Mouse (Mus musculus): ENCODE data around the gene Atp1a2. TPM values are rescaled to one million over a fixed set of nuclear protein-coding genes. Genes with fewer than 3 reads are reported as not detected.

The Atp1a2 gene
- total and polyA plus RNA-seq, 2 experiments from 2014 or later = 119 to 572 TPM

GRCm38 (mm10) chr1:172308409-172308808, 10.5 kb upstream of the Atp1a2 start:
- DNase-seq (ENCODE audit: low spot score) (peak; percentile 60), ATAC-seq (peak; percentile 24; the same call in 1 of the 2 replicates)
- H3K9ac ChIP-seq (replicated peaks; ENCODE audit: low read length) = no peak overlapping the region
- peak overlapping the region; percentile 73 for H3K27ac ChIP-seq
- no peaks in the 10 kb centered on the region for H3K36me3 ChIP-seq (ENCODE audit: insufficient read depth, low read length)
- no peak overlapping the region for H3K4me2 ChIP-seq (ENCODE audit: low read depth, low read length)
- H3K27me3 ChIP-seq (ENCODE audit: insufficient read depth, low read length) = no peaks in the 10 kb centered on the region
- WGBS = 83% methylated on average over 1 of the region's 1 CpGs
- TF ChIP-seq CTCF (IDR thresholded peaks at IDR 0.05; ENCODE audit: low read depth) = no peak
- H3K4me3 ChIP-seq (ENCODE audit: low read length) = no peak overlapping the region
- H3K4me1 ChIP-seq (ENCODE audit: insufficient read depth, low read length) = peaks cover 7% of the 10 kb centered on the region
- no peaks in the 10 kb centered on the region for H3K9me3 ChIP-seq (ENCODE audit: low read length)

DNA sequence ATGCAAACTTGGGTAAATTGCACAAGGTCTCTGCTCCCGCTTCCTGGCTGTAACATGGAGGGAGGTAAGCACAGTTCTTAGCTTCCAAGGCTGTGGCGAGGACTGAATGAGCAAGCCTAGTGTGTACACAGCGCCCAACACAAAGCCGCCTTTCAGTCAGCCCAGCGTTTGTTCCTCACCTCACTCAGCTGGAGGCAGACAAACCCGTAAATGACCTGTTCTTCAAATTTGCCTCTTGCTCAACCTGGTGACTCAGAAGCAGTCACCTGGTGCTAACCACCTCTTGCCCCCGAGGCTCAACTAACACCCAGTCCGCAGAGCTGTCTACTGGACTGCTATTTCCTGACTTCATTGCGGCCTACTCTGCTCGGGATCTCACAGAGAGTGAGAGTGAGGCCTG, 10.1 kb upstream of the Atp1a2 start:
- no peaks in the 10 kb centered on the region for H3K36me3 ChIP-seq (ENCODE audit: insufficient read depth, low read length)
- H3K27ac ChIP-seq = peak overlapping the region; percentile 73
- peaks cover 2% of the 10 kb centered on the region for H3K4me1 ChIP-seq (ENCODE audit: insufficient read depth, low read length)
- ATAC-seq = no peak
- peak; percentile 46 for DNase-seq (ENCODE audit: low spot score)
- 58% methylated on average over 10 of the region's 10 CpGs for WGBS
- no peak overlapping the region for H3K4me3 ChIP-seq (ENCODE audit: low read length)
- no peaks in the 10 kb centered on the region for H3K9me3 ChIP-seq (ENCODE audit: low read length)
- H3K9ac ChIP-seq (replicated peaks; ENCODE audit: low read length) = no peak overlapping the region
- TF ChIP-seq CTCF (IDR thresholded peaks at IDR 0.05; ENCODE audit: low read depth) = no peak
- no peaks in the 10 kb centered on the region for H3K27me3 ChIP-seq (ENCODE audit: insufficient read depth, low read length)
- no peak overlapping the region for H3K4me2 ChIP-seq (ENCODE audit: low read depth, low read length)

DNA sequence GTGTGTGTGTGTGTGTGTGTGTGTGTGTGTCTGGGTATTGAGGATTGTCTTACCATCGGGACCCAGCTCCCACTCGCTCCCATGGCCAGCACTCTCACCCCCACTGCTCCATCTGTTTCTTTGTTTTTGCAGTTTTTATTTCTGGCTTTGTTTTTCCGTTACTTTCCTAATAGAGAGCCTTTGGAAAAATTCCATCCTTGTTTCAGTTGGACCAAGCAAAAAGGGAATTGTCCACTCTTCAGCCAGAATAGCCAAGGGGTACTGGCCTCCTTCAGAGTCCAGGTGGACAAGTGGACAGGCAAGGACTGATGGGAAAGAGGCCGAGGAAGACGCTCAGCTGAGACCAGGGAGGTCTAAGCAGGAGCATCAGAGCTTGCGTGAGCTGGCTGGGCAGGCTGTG, 9.0 kb upstream of the Atp1a2 start:
- Histone ChIP-seq H3K36me3 (ENCODE audit: insufficient read depth, low read length) (no peaks in the 10 kb centered on the region), H3K4me2 (ENCODE audit: low read depth, low read length) (no peak overlapping the region), H3K9ac (replicated peaks; ENCODE audit: low read length) (no peak overlapping the region), H3K27ac (peak overlapping the region; percentile 73), H3K4me3 (ENCODE audit: low read length) (no peak overlapping the region), H3K27me3 (ENCODE audit: insufficient read depth, low read length) (no peaks in the 10 kb centered on the region), H3K4me1 (ENCODE audit: insufficient read depth, low read length) (peaks cover 2% of the 10 kb centered on the region; the same call in 1 of the 2 replicates), H3K9me3 (ENCODE audit: low read length) (no peaks in the 10 kb centered on the region)
- WGBS = 50% methylated on average over 6 of the region's 6 CpGs
- ATAC-seq = no peak
- DNase-seq (ENCODE audit: low spot score) = no peak
- TF ChIP-seq CTCF (IDR thresholded peaks at IDR 0.05; ENCODE audit: low read depth) = no peak

DNA sequence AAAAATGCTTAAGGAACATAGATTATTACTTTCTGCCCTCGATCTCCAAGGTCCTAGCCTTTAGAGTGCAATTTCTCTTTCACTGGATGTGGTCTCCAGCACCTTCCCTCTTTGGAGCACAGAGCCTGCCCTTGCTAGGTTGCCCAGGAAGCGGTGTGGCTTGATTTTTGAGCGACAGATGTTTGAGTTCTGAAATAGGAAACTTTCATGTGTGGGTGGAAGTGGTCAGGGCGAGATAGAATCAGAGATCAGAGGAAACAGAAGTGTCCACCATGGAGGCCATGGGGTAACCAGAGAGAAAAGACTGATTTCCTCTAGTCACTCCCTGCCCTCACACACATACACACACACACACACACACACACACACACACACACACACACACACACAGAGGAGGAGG, 8.3 kb upstream of the Atp1a2 start:
- no peak overlapping the region for H3K27ac ChIP-seq
- H3K4me2 ChIP-seq (ENCODE audit: low read depth, low read length) = no peak overlapping the region
- H3K4me1 ChIP-seq (ENCODE audit: insufficient read depth, low read length) = peaks cover 3% of the 10 kb centered on the region
- H3K4me3 ChIP-seq (ENCODE audit: low read length) = no peak overlapping the region
- H3K9me3 ChIP-seq (ENCODE audit: low read length) = no peaks in the 10 kb centered on the region
- no peak overlapping the region for H3K9ac ChIP-seq (replicated peaks; ENCODE audit: low read length)
- no peak for TF ChIP-seq CTCF (IDR thresholded peaks at IDR 0.05; ENCODE audit: low read depth)
- no peaks in the 10 kb centered on the region for H3K36me3 ChIP-seq (ENCODE audit: insufficient read depth, low read length)
- DNase-seq (ENCODE audit: low spot score) (no peak), ATAC-seq (no peak)
- WGBS = 87% methylated on average over 4 of the region's 4 CpGs
- no peaks in the 10 kb centered on the region for H3K27me3 ChIP-seq (ENCODE audit: insufficient read depth, low read length)

GRCm38 (mm10) chr1:172305635-172306034, 7.8 kb upstream of the Atp1a2 start:
- Histone ChIP-seq H3K4me2 (ENCODE audit: low read depth, low read length) (no peak overlapping the region), H3K4me1 (ENCODE audit: insufficient read depth, low read length) (peaks cover 9% of the 10 kb centered on the region), H3K27ac (no peak overlapping the region), H3K36me3 (ENCODE audit: insufficient read depth, low read length) (no peaks in the 10 kb centered on the region), H3K27me3 (ENCODE audit: insufficient read depth, low read length) (no peaks in the 10 kb centered on the region), H3K4me3 (ENCODE audit: low read length) (no peak overlapping the region), H3K9me3 (ENCODE audit: low read length) (no peaks in the 10 kb centered on the region), H3K9ac (replicated peaks; ENCODE audit: low read length) (no peak overlapping the region)
- no peak for DNase-seq (ENCODE audit: low spot score)
- WGBS = 76% methylated on average over 3 of the region's 3 CpGs
- ATAC-seq = no peak
- peak; percentile 34; the same call in 1 of the 2 replicates for TF ChIP-seq CTCF (IDR thresholded peaks at IDR 0.05; ENCODE audit: low read depth)

DNA sequence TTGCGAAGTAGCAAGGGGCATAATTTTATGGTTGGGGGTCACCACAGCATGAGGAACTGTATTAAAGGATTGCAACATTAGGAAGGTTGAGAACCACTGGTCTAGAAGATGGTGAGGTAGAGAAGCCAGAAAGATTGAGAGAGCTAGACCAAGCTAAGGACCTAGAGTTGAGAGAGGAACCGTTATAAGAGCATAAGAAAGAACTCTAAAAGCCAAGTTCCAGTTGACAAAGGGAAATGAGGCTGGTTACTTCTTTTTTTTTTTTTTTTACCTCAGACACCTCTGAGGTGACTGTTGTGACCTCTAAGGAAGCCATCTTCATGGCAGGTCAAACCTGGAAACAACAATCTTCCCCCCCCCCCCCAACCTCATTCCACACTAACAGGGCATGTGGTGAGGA, 7.3 kb upstream of the Atp1a2 start:
- 97% methylated on average over 2 of the region's 2 CpGs for WGBS
- no peaks in the 10 kb centered on the region for H3K27me3 ChIP-seq (ENCODE audit: insufficient read depth, low read length)
- TF ChIP-seq CTCF (IDR thresholded peaks at IDR 0.05; ENCODE audit: low read depth) = no peak
- no peaks in the 10 kb centered on the region for H3K36me3 ChIP-seq (ENCODE audit: insufficient read depth, low read length)
- no peak overlapping the region for H3K4me2 ChIP-seq (ENCODE audit: low read depth, low read length)
- no peak overlapping the region for H3K27ac ChIP-seq
- no peak for DNase-seq (ENCODE audit: low spot score)
- no peak overlapping the region for H3K9ac ChIP-seq (replicated peaks; ENCODE audit: low read length)
- no peak overlapping the region for H3K4me3 ChIP-seq (ENCODE audit: low read length)
- H3K4me1 ChIP-seq (ENCODE audit: insufficient read depth, low read length) = peaks cover 9% of the 10 kb centered on the region
- no peaks in the 10 kb centered on the region for H3K9me3 ChIP-seq (ENCODE audit: low read length)
- ATAC-seq = no peak

DNA sequence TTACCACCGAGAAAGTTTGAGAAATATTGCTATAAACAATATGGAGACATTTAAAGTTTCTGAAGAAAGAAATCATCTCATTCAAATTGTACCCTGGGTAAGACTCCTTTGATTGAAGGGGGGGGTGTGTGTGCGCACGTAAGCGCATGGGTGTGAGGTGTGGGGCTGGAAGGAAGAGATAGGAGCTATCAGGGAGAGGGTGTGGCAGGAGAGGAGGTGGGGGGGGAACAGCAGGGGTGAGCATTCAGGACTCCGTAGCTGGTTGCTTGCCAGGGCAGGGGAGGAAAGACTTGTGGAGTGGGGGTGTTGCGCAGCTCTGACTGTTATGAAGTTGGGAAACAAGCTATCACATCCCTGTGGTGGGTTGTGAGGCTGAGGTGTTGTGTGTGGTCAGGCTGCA, 6.6 kb upstream of the Atp1a2 start:
- Histone ChIP-seq H3K4me1 (ENCODE audit: insufficient read depth, low read length) (peaks cover 9% of the 10 kb centered on the region), H3K9me3 (ENCODE audit: low read length) (no peaks in the 10 kb centered on the region), H3K4me3 (ENCODE audit: low read length) (no peak overlapping the region), H3K27me3 (ENCODE audit: insufficient read depth, low read length) (no peaks in the 10 kb centered on the region), H3K27ac (no peak overlapping the region), H3K4me2 (ENCODE audit: low read depth, low read length) (no peak overlapping the region), H3K9ac (replicated peaks; ENCODE audit: low read length) (no peak overlapping the region), H3K36me3 (ENCODE audit: insufficient read depth, low read length) (no peaks in the 10 kb centered on the region)
- DNase-seq (ENCODE audit: low spot score) = no peak
- TF ChIP-seq CTCF (IDR thresholded peaks at IDR 0.05; ENCODE audit: low read depth) = no peak
- ATAC-seq = no peak
- WGBS = 68% methylated on average over 6 of the region's 6 CpGs

Measured in hindbrain, postnatal 0 days (tissue).